Mouse (Mus musculus): ENCODE data around the gene Rhobtb3.

DNA sequence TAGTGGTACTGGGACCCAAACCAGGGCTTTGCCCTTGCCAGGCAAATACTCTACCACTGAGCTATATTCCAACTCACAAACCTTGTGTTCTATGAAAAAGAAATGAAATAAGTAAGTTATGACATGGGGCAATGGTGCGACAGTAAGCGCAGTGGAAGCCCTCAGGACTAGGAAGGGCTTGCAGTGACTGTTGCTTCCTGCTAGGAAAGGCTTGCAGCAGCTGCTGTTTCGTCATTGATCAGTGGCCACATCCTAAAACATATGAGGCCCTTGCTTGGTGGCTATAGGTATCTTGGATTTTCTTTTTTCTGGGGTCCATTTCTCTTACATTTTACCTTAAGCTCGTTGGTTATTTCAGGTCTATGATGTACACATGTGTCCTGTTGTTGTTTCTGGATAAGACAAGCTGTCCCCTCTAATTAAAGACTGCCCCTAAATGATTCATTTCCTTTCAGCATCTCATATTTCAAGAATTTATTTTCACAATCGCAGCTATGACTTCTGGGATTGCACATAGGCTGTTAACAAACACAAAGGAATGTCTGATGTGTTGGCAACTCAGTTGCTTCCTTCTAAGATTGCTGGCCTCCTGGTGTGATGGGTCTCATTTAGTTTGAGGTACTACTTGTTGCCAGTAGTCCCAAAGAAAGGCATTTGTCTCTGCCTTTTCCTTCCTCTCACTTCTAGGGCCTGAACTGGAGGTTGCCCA lies 119.0 kb downstream of the Rhobtb3 start:
- TF ChIP-seq CTCF (IDR thresholded peaks at IDR 0.05; ENCODE audit: extremely low read depth, insufficient read depth, low read length) = no peak
- no peak for TF ChIP-seq POLR2A (IDR thresholded peaks at IDR 0.05; ENCODE audit: extremely low read depth, insufficient read depth, low read length)
